Mouse (Mus musculus) C2C12 (cell line): Measurements from ENCODE around the gene Rab3ip. TPM values are rescaled to one million over a fixed set of nuclear protein-coding genes. Genes with fewer than 3 reads are reported as not detected.

Experiments used
- H3K27me3 ChIP-seq: one replicate; pipeline ENCODE4 v1.6.1; 2011; ENCODE audit not compliant: control insufficient read depth, insufficient read depth, insufficient read length
- H3K36me3 ChIP-seq: one replicate; pipeline ENCODE4 v1.6.1; 2011; ENCODE audit not compliant: control insufficient read depth, insufficient read depth
- H3K4me3 ChIP-seq: one replicate; pipeline ENCODE4 v1.5.1; 2011; ENCODE audit warnings: mild to moderate bottlenecking, control low read depth; ENCODE audit not compliant: poor library complexity, insufficient read depth, severe bottlenecking
- H3K79me2 ChIP-seq: one replicate; pipeline ENCODE4 v1.6.1; 2011; ENCODE audit not compliant: control insufficient read depth, insufficient read depth
- H3K79me3 ChIP-seq: one replicate; pipeline ENCODE4 v1.6.1; 2011; ENCODE audit warnings: low read depth, control low read depth
- H3ac ChIP-seq: one replicate; pipeline ENCODE3; 2011; ENCODE audit warnings: low read depth; ENCODE audit not compliant: control insufficient read depth, insufficient read length
- CEBPB ChIP-seq: IDR thresholded peaks from one replicate; pipeline ENCODE4 v1.6.1; 2011; ENCODE audit warnings: low read depth, mild to moderate bottlenecking, control low read depth, moderate library complexity
- CTCF ChIP-seq: IDR thresholded peaks from one replicate; pipeline ENCODE4 v1.5.1; 2011; ENCODE audit not compliant: control insufficient read depth, insufficient read depth, insufficient read length
- FOSL1 ChIP-seq: IDR thresholded peaks from one replicate; pipeline ENCODE4 v1.8.0; 2011; ENCODE audit warnings: mild to moderate bottlenecking, low read length; ENCODE audit not compliant: poor library complexity, insufficient read depth, severe bottlenecking
- MAX ChIP-seq: IDR thresholded peaks from one replicate; pipeline ENCODE4 v1.6.1; 2011; ENCODE audit warnings: mild to moderate bottlenecking, control low read depth
- MYOD1 ChIP-seq: IDR thresholded peaks from one replicate; pipeline ENCODE4 v1.6.1; 2011; ENCODE audit warnings: low read depth; ENCODE audit not compliant: control insufficient read depth, insufficient read length
- MYOG ChIP-seq: IDR thresholded peaks from one replicate; pipeline ENCODE4 v1.6.1; 2011; ENCODE audit not compliant: control insufficient read depth, insufficient read length; ENCODE audit errors: extremely low read depth
- USF1 ChIP-seq: IDR thresholded peaks from one replicate; pipeline ENCODE4 v1.6.1; 2011; ENCODE audit warnings: low read depth, mild to moderate bottlenecking, control low read depth, moderate library complexity
- polyA plus RNA-seq: library from polyadenylated mRNA; unstranded; fragments of >200 nt; fragmentation: generic; extraction: Trizol; gene quantifications from one replicate; pipeline ENCODE4 v1.2.1, GENCODE M21; 2012; ENCODE audit warnings: missing spikeins

Gene Rab3ip
- polyA plus RNA-seq, 1 experiment: 29.8 TPM

DNA sequence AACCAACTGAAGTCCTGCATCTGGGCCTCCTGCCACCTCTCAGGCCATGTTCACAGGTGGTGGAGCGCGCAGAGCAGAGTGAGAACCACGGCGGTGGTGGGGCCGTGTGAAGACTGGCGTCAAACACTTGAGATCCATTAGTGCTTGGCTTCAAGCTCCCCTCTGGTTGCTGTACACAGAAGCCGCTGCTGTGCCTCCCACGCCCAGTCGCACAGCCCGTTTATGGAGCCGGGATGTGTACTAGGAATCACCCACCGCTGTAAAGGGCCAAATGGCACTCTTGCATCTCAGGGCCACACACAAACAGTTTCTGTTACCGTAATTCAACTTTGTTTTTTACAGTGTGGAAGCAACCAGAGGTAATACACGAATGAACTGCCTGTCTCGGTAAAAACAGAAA is 28.4 kb downstream of the Rab3ip start:
- Histone ChIP-seq H3K36me3 (peaks cover 38% of the 10 kb centered on the region), H3K4me3 (no peak overlapping the region), H3K79me3 (no peaks in the 10 kb centered on the region), H3K27me3 (no peaks in the 10 kb centered on the region), H3ac (no peak overlapping the region), H3K79me2 (no peaks in the 10 kb centered on the region)
- TF ChIP-seq USF1 (no peak), FOSL1 (no peak), CEBPB (no peak), MYOD1 (no peak), MYOG (no peak), CTCF (no peak), MAX (no peak)

DNA sequence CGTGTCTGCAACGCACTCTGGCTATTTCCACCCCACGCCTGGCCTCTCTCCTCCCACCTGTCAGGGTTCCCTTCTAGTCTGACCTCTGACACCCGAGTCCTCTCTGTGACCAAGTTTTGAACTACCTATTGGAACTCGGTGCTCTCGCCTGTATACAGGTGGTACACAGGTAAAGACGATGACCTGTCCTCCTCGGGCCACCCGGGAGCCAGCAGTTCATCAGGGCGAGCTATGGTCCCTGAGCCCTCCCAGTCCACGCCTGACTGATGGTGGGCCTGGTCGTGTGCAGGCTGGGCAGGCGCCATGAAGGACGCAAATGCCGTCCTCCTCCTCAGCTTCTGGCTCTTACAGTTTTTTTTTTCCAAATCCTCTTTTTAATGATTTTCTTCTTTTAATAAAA is 29.2 kb downstream of the Rab3ip start:
- Histone ChIP-seq H3K36me3 (peaks cover 31% of the 10 kb centered on the region), H3K4me3 (no peak overlapping the region), H3ac (no peak overlapping the region), H3K79me3 (no peaks in the 10 kb centered on the region), H3K79me2 (no peaks in the 10 kb centered on the region), H3K27me3 (no peaks in the 10 kb centered on the region)
- no peak for TF ChIP-seq MYOG
- no peak for TF ChIP-seq CEBPB
- no peak for TF ChIP-seq USF1
- no peak for TF ChIP-seq MYOD1
- no peak for TF ChIP-seq MAX
- no peak for TF ChIP-seq FOSL1

DNA sequence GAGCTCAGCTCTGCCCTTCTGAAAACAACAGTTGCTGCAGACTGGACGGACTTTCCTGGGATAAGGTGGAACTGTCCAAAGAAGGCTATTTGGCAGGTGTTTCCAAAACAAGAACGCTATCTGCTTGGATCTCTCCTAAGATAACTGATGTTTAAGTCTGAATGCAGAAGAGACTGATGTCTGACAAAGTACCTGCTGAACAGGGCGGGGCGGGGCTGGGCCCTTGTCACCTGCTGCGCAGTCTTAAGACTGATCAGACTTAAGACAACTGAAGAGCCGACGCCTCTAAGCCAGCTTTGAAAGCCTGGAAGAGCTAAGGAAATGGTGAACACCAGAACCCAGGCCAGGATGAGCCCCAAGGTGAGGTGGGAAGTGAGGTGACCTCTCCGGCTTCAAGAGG is 29.9 kb downstream of the Rab3ip start:
- Histone ChIP-seq H3ac (no peak overlapping the region), H3K4me3 (no peak overlapping the region), H3K27me3 (no peaks in the 10 kb centered on the region), H3K79me3 (no peaks in the 10 kb centered on the region), H3K36me3 (peaks cover 29% of the 10 kb centered on the region), H3K79me2 (no peaks in the 10 kb centered on the region)
- TF ChIP-seq MYOD1 (no peak), FOSL1 (no peak), CTCF (no peak), USF1 (no peak), MYOG (no peak), CEBPB (no peak), MAX (no peak)

DNA sequence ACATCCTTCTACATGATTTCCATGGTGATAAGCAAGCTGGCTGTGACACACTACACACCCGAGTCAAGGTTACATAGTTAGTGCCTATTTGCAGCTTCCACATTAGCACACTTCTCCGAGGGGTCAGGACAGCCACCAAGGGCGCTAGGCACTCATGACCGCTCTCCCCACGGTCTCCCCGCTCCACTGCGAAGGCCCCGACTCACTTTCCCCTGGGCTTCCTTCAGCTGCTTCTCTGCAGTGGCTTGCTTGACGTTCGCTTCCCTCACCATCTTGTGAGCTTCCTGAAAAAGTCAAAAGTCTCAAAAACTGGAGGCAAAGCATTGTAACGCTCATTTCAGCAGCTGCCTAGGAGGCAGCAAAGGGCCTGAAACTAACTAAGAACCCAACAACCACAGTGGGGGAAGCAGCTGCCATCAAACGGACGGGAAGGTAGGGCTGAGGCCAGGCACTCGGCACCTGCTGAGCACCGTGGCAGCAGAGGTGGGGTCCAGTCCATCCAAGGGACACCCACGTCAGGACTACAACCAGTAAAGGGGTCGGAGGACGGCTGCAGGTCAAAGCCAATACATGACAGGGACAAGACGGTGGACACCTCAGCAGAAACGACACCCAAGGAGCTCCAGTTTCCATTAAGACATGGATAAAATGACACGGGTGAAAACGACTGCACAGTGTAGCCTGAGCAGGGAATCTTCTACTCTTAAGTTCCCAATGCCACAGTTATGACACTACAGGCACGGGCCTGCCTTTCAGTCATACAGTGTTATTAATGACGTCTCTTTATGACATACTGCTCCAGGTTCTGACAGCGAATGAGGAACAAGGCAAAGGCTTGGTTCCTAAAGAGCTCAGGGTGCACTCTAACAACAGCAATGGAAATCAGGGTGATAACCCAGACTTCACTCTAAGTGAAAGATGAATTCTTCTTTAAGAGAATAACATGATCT is 30.9 kb downstream of the Rab3ip start:
- Histone ChIP-seq H3ac (no peak overlapping the region), H3K36me3 (peaks cover 29% of the 10 kb centered on the region), H3K27me3 (no peaks in the 10 kb centered on the region), H3K79me3 (no peaks in the 10 kb centered on the region), H3K4me3 (no peak overlapping the region), H3K79me2 (no peaks in the 10 kb centered on the region)
- TF ChIP-seq USF1: no peak
- no peak for TF ChIP-seq CTCF
- no peak for TF ChIP-seq MYOD1
- TF ChIP-seq MAX: no peak
- no peak for TF ChIP-seq FOSL1
- no peak for TF ChIP-seq CEBPB
- no peak for TF ChIP-seq MYOG

DNA sequence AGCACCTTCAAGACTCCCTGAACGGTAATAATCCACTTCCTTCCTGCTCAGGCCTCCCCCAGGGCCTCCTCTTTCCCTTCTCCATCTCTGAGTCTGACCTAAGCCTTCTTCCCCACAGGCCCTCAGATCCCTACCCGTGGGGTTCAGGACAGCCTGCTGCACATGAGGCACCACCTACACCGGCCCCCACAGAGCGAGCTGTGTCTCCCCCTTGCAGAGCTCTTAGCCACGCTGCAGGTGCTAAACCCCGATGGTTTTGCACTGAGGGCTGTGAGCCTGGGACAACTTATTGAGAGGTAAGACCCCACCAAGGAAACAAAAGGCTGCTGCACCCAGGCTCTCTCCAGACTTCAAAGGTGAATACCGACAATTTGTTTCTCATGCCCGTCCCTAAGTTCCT is 34.0 kb downstream of the Rab3ip start:
- TF ChIP-seq USF1: no peak
- TF ChIP-seq FOSL1: no peak
- TF ChIP-seq MYOG: no peak
- peaks cover 39% of the 10 kb centered on the region for H3K36me3 ChIP-seq
- H3K79me3 ChIP-seq: no peaks in the 10 kb centered on the region
- no peaks in the 10 kb centered on the region for H3K27me3 ChIP-seq
- no peak overlapping the region for H3K4me3 ChIP-seq
- no peak overlapping the region for H3ac ChIP-seq
- H3K79me2 ChIP-seq: no peaks in the 10 kb centered on the region

DNA sequence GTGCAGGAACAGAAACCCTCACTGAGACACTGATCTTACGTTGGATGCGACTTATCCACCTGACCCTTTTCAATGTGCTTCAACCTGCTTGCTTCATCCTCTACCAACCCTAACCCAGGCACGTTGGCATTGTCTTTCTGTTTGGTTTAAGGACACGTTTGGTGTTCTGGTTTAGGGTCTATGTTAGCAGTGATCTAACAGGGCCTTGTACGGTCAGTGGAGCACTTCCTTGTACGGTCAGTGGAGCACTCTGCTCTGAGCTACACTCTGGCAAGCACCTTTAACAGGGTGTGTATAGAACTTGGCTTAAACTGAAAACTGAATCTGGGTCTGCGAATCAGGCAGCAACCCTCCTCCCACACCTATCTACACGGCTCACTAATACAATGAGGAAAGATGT is 35.3 kb downstream of the Rab3ip start:
- Histone ChIP-seq H3ac (no peak overlapping the region), H3K79me3 (no peaks in the 10 kb centered on the region), H3K4me3 (no peak overlapping the region), H3K27me3 (no peaks in the 10 kb centered on the region), H3K79me2 (no peaks in the 10 kb centered on the region), H3K36me3 (peaks cover 45% of the 10 kb centered on the region)
- TF ChIP-seq CEBPB (no peak), MAX (no peak), FOSL1 (no peak), MYOG (no peak), USF1 (no peak), MYOD1 (no peak), CTCF (no peak)
